Mouse (Mus musculus): ENCODE measurements at regions not wholly inside any gene's neighbourhood (a gene's known extent, or its start where the extent isn't known, plus 50 kb on each side); places are given as distances from the start of the nearest gene placed in this dataset.

- TF ChIP-seq CTCF (IDR thresholded peaks at IDR 0.05; ENCODE audit: low read depth, low read length) (no peak), GATA1 (IDR thresholded peaks at IDR 0.05; ENCODE audit: borderline replicate concordance, low read length) (no peak), TAL1 (conservative IDR thresholded peaks at IDR 0.05; ENCODE audit: low read depth, low read length) (no peak), GATA2 (IDR thresholded peaks at IDR 0.05; ENCODE audit: borderline replicate concordance, low read depth, low read length) (no peak), POLR2AphosphoS5 (IDR thresholded peaks at IDR 0.05; ENCODE audit: insufficient replicate concordance, low read depth, low read length) (no peak)
Observed at GRCm38 (mm10) chr12:71573456-71573855, 257.4 kb upstream of the Daam1 start.
